In genomic region chr15:9068881-9069280, GRCm38 (mm10) we compare ENCODE assay signal across 26 mouse cellular contexts. TPM values are rescaled to one million over a fixed set of nuclear protein-coding genes. Genes with fewer than 3 reads are reported as not detected.
DNase-seq lines count a peak whose midpoint lies in the region; ATAC-seq lines count a peak whose summit lies in the region.
"Had no signal": no experiment of that assay in that cellular context is flagged by ENCODE, and none has a peak within 500 bp of the region (broad histone marks: within the 10 kb centered on the region; RNA-seq: fewer than 3 reads in every experiment).

No protein-coding gene starts in this region.

- DNase-seq in liver, embryonic 11.5 days (ENCODE audit: low spot score): no peak
- DNase-seq in urinary bladder, postnatal 14 days (ENCODE audit: low spot score): no peak
- no peak for DNase-seq in cerebellum, adult 8-10 months
- DNase-seq: adrenal gland, adult 2 months; adrenal gland, postnatal 14 days; cerebellum, adult 11 months; cerebellum, adult 2 months; cerebellum, postnatal 10 days; cerebellum, postnatal 36 days; embryo, embryonic 11 days; gastrocnemius, postnatal 25 days; heart, adult 18-20 months; heart, postnatal 10 days; heart, postnatal 36 days had no signal

- no peaks in the 10 kb centered on the region for H3K36me3 ChIP-seq in liver, embryonic 11.5 days (ENCODE audit: control insufficient read depth, insufficient read depth, low read length)
- no peaks in the 10 kb centered on the region for H3K36me3 ChIP-seq in liver, embryonic 12.5 days
- H3K36me3 ChIP-seq in liver, embryonic 15.5 days (replicated peaks): no peaks in the 10 kb centered on the region
- H3K36me3 ChIP-seq in midbrain, embryonic 16.5 days (ENCODE audit: control insufficient read depth, insufficient read depth, low read length): no peaks in the 10 kb centered on the region
- H3K36me3 ChIP-seq: embryonic facial prominence, embryonic 10.5 days; embryonic facial prominence, embryonic 13.5 days; forebrain, embryonic 12.5 days; forebrain, embryonic 15.5 days; heart, embryonic 12.5 days; heart, embryonic 15.5 days; hindbrain, embryonic 10.5 days had no signal

- H3K27me3 ChIP-seq in liver, embryonic 11.5 days (replicated peaks; ENCODE audit: control insufficient read depth, insufficient read depth, low read length): no peaks in the 10 kb centered on the region
- no peaks in the 10 kb centered on the region for H3K27me3 ChIP-seq in liver, embryonic 12.5 days (replicated peaks)
- no peaks in the 10 kb centered on the region for H3K27me3 ChIP-seq in liver, embryonic 15.5 days
- H3K27me3 ChIP-seq in midbrain, embryonic 16.5 days (ENCODE audit: control insufficient read depth, insufficient read depth, low read depth, low read length): no peaks in the 10 kb centered on the region
- H3K27me3 ChIP-seq: embryonic facial prominence, embryonic 13.5 days; forebrain, embryonic 12.5 days; forebrain, embryonic 15.5 days; heart, embryonic 12.5 days; heart, embryonic 15.5 days had no signal

- peaks cover 10% of the 10 kb centered on the region for H3K4me1 ChIP-seq in liver, embryonic 11.5 days (replicated peaks; ENCODE audit: control insufficient read depth, insufficient read depth, low read length)
- H3K4me1 ChIP-seq in liver, embryonic 12.5 days: peaks cover 24% of the 10 kb centered on the region
- peaks cover 22% of the 10 kb centered on the region for H3K4me1 ChIP-seq in liver, embryonic 15.5 days (replicated peaks)
- peaks cover 22% of the 10 kb centered on the region for H3K4me1 ChIP-seq in midbrain, embryonic 16.5 days (ENCODE audit: control insufficient read depth, insufficient read depth, low read length)

- H3K4me3 ChIP-seq in liver, embryonic 11.5 days (ENCODE audit: low read depth, low read length): no peak overlapping the region
- no peak overlapping the region for H3K4me3 ChIP-seq in liver, embryonic 12.5 days
- no peak overlapping the region for H3K4me3 ChIP-seq in liver, embryonic 15.5 days (replicated peaks)
- H3K4me3 ChIP-seq in midbrain, embryonic 16.5 days (ENCODE audit: low read depth, low read length): no peak overlapping the region
- H3K4me3 ChIP-seq: embryonic facial prominence, embryonic 10.5 days; embryonic facial prominence, embryonic 13.5 days; forebrain, embryonic 12.5 days; forebrain, embryonic 15.5 days; heart, embryonic 12.5 days; heart, embryonic 15.5 days; hindbrain, embryonic 10.5 days had no signal

- no peaks in the 10 kb centered on the region for H3K9me3 ChIP-seq in liver, embryonic 11.5 days (ENCODE audit: control insufficient read depth, low read length)
- no peaks in the 10 kb centered on the region for H3K9me3 ChIP-seq in liver, embryonic 12.5 days (replicated peaks)
- H3K9me3 ChIP-seq in liver, embryonic 15.5 days (replicated peaks): no peaks in the 10 kb centered on the region
- H3K9me3 ChIP-seq in midbrain, embryonic 16.5 days (replicated peaks; ENCODE audit: control insufficient read depth, low read length, poor library complexity, severe bottlenecking): no peaks in the 10 kb centered on the region
- H3K9me3 ChIP-seq: embryonic facial prominence, embryonic 10.5 days; embryonic facial prominence, embryonic 13.5 days; forebrain, embryonic 12.5 days; forebrain, embryonic 15.5 days; heart, embryonic 12.5 days; heart, embryonic 15.5 days; hindbrain, embryonic 10.5 days had no signal

- no peak for ATAC-seq in liver, embryonic 11.5 days (replicated peaks; ENCODE audit: low FRiP score)
- ATAC-seq in liver, embryonic 12.5 days: no peak
- ATAC-seq in liver, embryonic 15.5 days (ENCODE audit: insufficient read depth): no peak
- ATAC-seq in midbrain, embryonic 16.5 days: no peak
- ATAC-seq: CD4-positive, CD25-positive, alpha-beta regulatory T cell, adult 4 months; forebrain, embryonic 15.5 days had no signal

- 71% methylated on average over 4 of the region's 4 CpGs for WGBS in liver, embryonic 11.5 days
- 78% methylated on average over 4 of the region's 4 CpGs for WGBS in liver, embryonic 12.5 days (ENCODE audit: insufficient replicate concordance)
- WGBS in liver, embryonic 15.5 days (ENCODE audit: insufficient replicate concordance): 77% methylated on average over 4 of the region's 4 CpGs
- WGBS in midbrain, embryonic 16.5 days: 85% methylated on average over 4 of the region's 4 CpGs

- H3K27ac ChIP-seq in liver, embryonic 11.5 days (ENCODE audit: low read depth, low read length): peak overlapping the region; percentile 59
- peak overlapping the region; percentile 52 for H3K27ac ChIP-seq in liver, embryonic 12.5 days
- peak overlapping the region; percentile 67 for H3K27ac ChIP-seq in liver, embryonic 15.5 days (replicated peaks)
- H3K27ac ChIP-seq in midbrain, embryonic 16.5 days (ENCODE audit: low read length): no peak overlapping the region
- H3K27ac ChIP-seq: embryonic facial prominence, embryonic 10.5 days; embryonic facial prominence, embryonic 13.5 days; forebrain, embryonic 12.5 days; forebrain, embryonic 15.5 days; heart, embryonic 15.5 days; hindbrain, embryonic 10.5 days; hindbrain, embryonic 14.5 days had no signal

- H3K9ac ChIP-seq in liver, embryonic 11.5 days (ENCODE audit: low read depth, low read length): no peak overlapping the region
- H3K9ac ChIP-seq in liver, embryonic 12.5 days: no peak overlapping the region
- H3K9ac ChIP-seq in liver, embryonic 15.5 days: no peak overlapping the region
- H3K9ac ChIP-seq in midbrain, embryonic 16.5 days (ENCODE audit: low read depth, low read length): no peak overlapping the region
- H3K9ac ChIP-seq: embryonic facial prominence, embryonic 13.5 days; forebrain, embryonic 12.5 days; forebrain, embryonic 15.5 days; heart, embryonic 12.5 days; heart, embryonic 15.5 days; hindbrain, embryonic 14.5 days had no signal

- peak overlapping the region; percentile 33 for H3K4me2 ChIP-seq in liver, embryonic 11.5 days
- H3K4me2 ChIP-seq in liver, embryonic 12.5 days: peak overlapping the region; percentile 31
- peak overlapping the region; percentile 77 for H3K4me2 ChIP-seq in liver, embryonic 15.5 days
- H3K4me2 ChIP-seq in midbrain, embryonic 16.5 days (ENCODE audit: low read length): no peak overlapping the region
- H3K4me2 ChIP-seq: embryonic facial prominence, embryonic 13.5 days; forebrain, embryonic 12.5 days; forebrain, embryonic 15.5 days; heart, embryonic 12.5 days; heart, embryonic 15.5 days; hindbrain, embryonic 14.5 days had no signal

RNA-seq across cellular contexts. Expression of gene Nadk2, which starts 2.2 kb away (rescaled TPM):
- polyA plus RNA-seq in liver, embryonic 11.5 days (2014; fragmentation: Nextera tagmentation; extraction: Ambion mirVana): 122 and 148 TPM in 2 replicates
- polyA plus RNA-seq in liver, embryonic 12.5 days (2016; fragmentation: Nextera tagmentation; extraction: Ambion mirVana): 139 and 143 TPM in 2 replicates
- 97.8 and 101 TPM in 2 replicates for polyA plus RNA-seq in liver, embryonic 15.5 days (2015; fragmentation: Nextera tagmentation; extraction: Ambion mirVana)
- 27.8 and 28.2 TPM in 2 replicates for polyA plus RNA-seq in midbrain, embryonic 16.5 days (2015; fragmentation: Nextera tagmentation; extraction: Ambion mirVana)
